Mouse (Mus musculus) A20 (cell line): ENCODE results near the gene Ntrk3.

Experiments used
- DNase-seq: peaks from one replicate; pipeline ENCODE4 v3.0.0-alpha.2; 2011; ENCODE audit warnings: low read depth, low spot score

Gene Ntrk3

GRCm38 (mm10) chr7:78520243-78520927, 217.4 kb downstream of the Ntrk3 start:
- DNase-seq: no peak

- DNase-seq: no peak
Measured at GRCm38 (mm10) chr7:78519689-78520088, 218.1 kb downstream of the Ntrk3 start.

GRCm38 (mm10) chr7:78518760-78519363, 218.9 kb downstream of the Ntrk3 start:
- no peak for DNase-seq

GRCm38 (mm10) chr7:78515042-78515609, 222.7 kb downstream of the Ntrk3 start:
- DNase-seq: no peak

- no peak for DNase-seq
Measured at GRCm38 (mm10) chr7:78507032-78507611, 230.7 kb downstream of the Ntrk3 start.

GRCm38 (mm10) chr7:78500863-78501262, 236.9 kb downstream of the Ntrk3 start:
- DNase-seq: no peak

GRCm38 (mm10) chr7:78499970-78500369, 237.8 kb downstream of the Ntrk3 start:
- DNase-seq: no peak

- DNase-seq: no peak
Measured at GRCm38 (mm10) chr7:78498356-78498755, 239.5 kb downstream of the Ntrk3 start.

- DNase-seq: no peak
Measured at GRCm38 (mm10) chr7:78497819-78498218, 240.0 kb downstream of the Ntrk3 start.

- DNase-seq: no peak
Measured at GRCm38 (mm10) chr7:78493591-78493990, 244.2 kb downstream of the Ntrk3 start.

GRCm38 (mm10) chr7:78491176-78491575, 246.6 kb downstream of the Ntrk3 start:
- DNase-seq: no peak

- DNase-seq: no peak
Measured at GRCm38 (mm10) chr7:78484290-78484689, 253.5 kb downstream of the Ntrk3 start.

- no peak for DNase-seq
Measured at GRCm38 (mm10) chr7:78483729-78484128, 254.1 kb downstream of the Ntrk3 start.

- no peak for DNase-seq
Measured at GRCm38 (mm10) chr7:78483061-78483460, 254.8 kb downstream of the Ntrk3 start.

- no peak for DNase-seq
Measured at GRCm38 (mm10) chr7:78478881-78479280, 258.9 kb downstream of the Ntrk3 start.

GRCm38 (mm10) chr7:78471755-78472154, 266.1 kb downstream of the Ntrk3 start:
- no peak for DNase-seq

- no peak for DNase-seq
Measured at GRCm38 (mm10) chr7:78471270-78471669, 266.5 kb downstream of the Ntrk3 start.

GRCm38 (mm10) chr7:78462605-78463004, 275.2 kb downstream of the Ntrk3 start:
- no peak for DNase-seq

- DNase-seq: no peak
Measured at GRCm38 (mm10) chr7:78459021-78459420, 278.8 kb downstream of the Ntrk3 start.

GRCm38 (mm10) chr7:78451666-78452065, 286.1 kb downstream of the Ntrk3 start:
- DNase-seq: no peak

GRCm38 (mm10) chr7:78449909-78450592, 287.8 kb downstream of the Ntrk3 start:
- DNase-seq: no peak

- no peak for DNase-seq
Measured at GRCm38 (mm10) chr7:78448841-78449240, 289.0 kb downstream of the Ntrk3 start.
